In genomic region chr7:80992631-80992979, GRCm38 (mm10) we compare ENCODE assay signal across 8 mouse cellular contexts. TPM values are rescaled to one million over a fixed set of nuclear protein-coding genes. Genes with fewer than 3 reads are reported as not detected.
DNase-seq lines count a peak whose midpoint lies in the region; ATAC-seq and TF ChIP-seq lines count a peak whose summit lies in the region.

No protein-coding gene starts in this region.

- no peak for ATAC-seq in embryonic facial prominence, embryonic 12.5 days (ENCODE audit: insufficient number of reproducible peaks, insufficient read depth, low FRiP score, low TSS enrichment)
- ATAC-seq in neural tube, embryonic 12.5 days (ENCODE audit: low FRiP score, low read depth), result no peak

- H3K4me3 ChIP-seq in C2C12 (ENCODE audit: insufficient read depth, poor library complexity, severe bottlenecking), result peak overlapping the region; percentile 71
- H3K4me3 ChIP-seq in embryonic facial prominence, embryonic 12.5 days, result peak overlapping the region; percentile 65
- H3K4me3 ChIP-seq in limb, embryonic 10.5 days, result peak overlapping the region; percentile 86
- peak overlapping the region; percentile 90 for H3K4me3 ChIP-seq in neural tube, embryonic 12.5 days

- peak; percentile 59 for DNase-seq in cerebellum, adult 11-12 months
- DNase-seq in cerebellum, postnatal 14 days, result no peak
- peak; percentile 6 for DNase-seq in heart, postnatal 25 days (ENCODE audit: low spot score)
- no peak for DNase-seq in limb, embryonic 10.5 days (ENCODE audit: low spot score)
- DNase-seq in T-cell, adult 2 months (ENCODE audit: low spot score), result no peak

- WGBS in embryonic facial prominence, embryonic 12.5 days, result under 1% methylated on average over 12 of the region's 12 CpGs
- 2% methylated on average over 12 of the region's 12 CpGs for WGBS in limb, embryonic 10.5 days
- WGBS in neural tube, embryonic 12.5 days, result 4% methylated on average over 12 of the region's 12 CpGs

- intact Hi-C loops in heart, postnatal 25 days (cut with DNase I), result loop anchor here (5.0 to 10.0 kb wide), 3 partner anchors 45 to 352 kb away; partner anchors contain the start of genes Rps17 and Sec11a

- H3K4me2 ChIP-seq in embryonic facial prominence, embryonic 12.5 days (replicated peaks), result peak overlapping the region; percentile 90
- H3K4me2 ChIP-seq in neural tube, embryonic 12.5 days (replicated peaks), result peak overlapping the region; percentile 88

- peaks cover 61% of the 10 kb centered on the region for H3K79me2 ChIP-seq in C2C12 (ENCODE audit: control insufficient read depth, insufficient read depth)

- H3K4me1 ChIP-seq in embryonic facial prominence, embryonic 12.5 days, result peaks cover 20% of the 10 kb centered on the region
- H3K4me1 ChIP-seq in limb, embryonic 10.5 days, result peaks cover 37% of the 10 kb centered on the region
- peaks cover 35% of the 10 kb centered on the region for H3K4me1 ChIP-seq in neural tube, embryonic 12.5 days

- peak overlapping the region; percentile 97 for H3K27ac ChIP-seq in embryonic facial prominence, embryonic 12.5 days
- H3K27ac ChIP-seq in limb, embryonic 10.5 days, result peak overlapping the region; percentile 100
- peak overlapping the region; percentile 96 for H3K27ac ChIP-seq in neural tube, embryonic 12.5 days

- H3K36me3 ChIP-seq in C2C12 (ENCODE audit: control insufficient read depth, insufficient read depth), result no peaks in the 10 kb centered on the region
- no peaks in the 10 kb centered on the region for H3K36me3 ChIP-seq in embryonic facial prominence, embryonic 12.5 days
- H3K36me3 ChIP-seq in limb, embryonic 10.5 days, result peaks cover 5% of the 10 kb centered on the region; the same call in 1 of the 2 replicates
- no peaks in the 10 kb centered on the region for H3K36me3 ChIP-seq in neural tube, embryonic 12.5 days

- peak overlapping the region; percentile 84 for H3K9ac ChIP-seq in embryonic facial prominence, embryonic 12.5 days
- H3K9ac ChIP-seq in neural tube, embryonic 12.5 days, result peak overlapping the region; percentile 98

- no peaks in the 10 kb centered on the region for H3K27me3 ChIP-seq in C2C12 (ENCODE audit: control insufficient read depth, insufficient read depth, insufficient read length)
- H3K27me3 ChIP-seq in embryonic facial prominence, embryonic 12.5 days, result no peaks in the 10 kb centered on the region
- no peaks in the 10 kb centered on the region for H3K27me3 ChIP-seq in limb, embryonic 10.5 days (ENCODE audit: low read depth, poor library complexity, severe bottlenecking)
- no peaks in the 10 kb centered on the region for H3K27me3 ChIP-seq in neural tube, embryonic 12.5 days (replicated peaks)

- H3K9me3 ChIP-seq in embryonic facial prominence, embryonic 12.5 days, result no peaks in the 10 kb centered on the region
- no peaks in the 10 kb centered on the region for H3K9me3 ChIP-seq in limb, embryonic 10.5 days (replicated peaks)
- no peaks in the 10 kb centered on the region for H3K9me3 ChIP-seq in neural tube, embryonic 12.5 days

- peaks cover 38% of the 10 kb centered on the region for H3K79me3 ChIP-seq in C2C12 (ENCODE audit: low read depth)

- TF ChIP-seq CTCF in C2C12 (IDR thresholded peaks at IDR 0.05; ENCODE audit: control insufficient read depth, insufficient read depth, insufficient read length), result no peak

- H3ac ChIP-seq in C2C12 (ENCODE audit: control insufficient read depth, insufficient read length, low read depth), result peak overlapping the region; percentile 90

TF ChIP-seq in C2C12, 6 proteins besides CTCF, POLR2A, EP300 and RAD21:
- TF ChIP-seq USF1 (IDR thresholded peaks at IDR 0.05; ENCODE audit: low read depth) (no peak), CEBPB (IDR thresholded peaks at IDR 0.05; ENCODE audit: low read depth) (no peak), MYOG (IDR thresholded peaks at IDR 0.05; ENCODE audit: control insufficient read depth, extremely low read depth, insufficient read length) (no peak), MAX (IDR thresholded peaks at IDR 0.05) (no peak), MYOD1 (IDR thresholded peaks at IDR 0.05; ENCODE audit: control insufficient read depth, insufficient read length, low read depth) (no peak), FOSL1 (IDR thresholded peaks at IDR 0.05; ENCODE audit: insufficient read depth, low read length, poor library complexity, severe bottlenecking) (no peak)

RNA-seq across cellular contexts. Expression of gene Zfp592, which starts 0.9 kb away (rescaled TPM):
- polyA plus RNA-seq in C2C12 (2012; fragmentation: generic; extraction: Trizol), result 10.0 TPM
- polyA plus RNA-seq in embryonic facial prominence, embryonic 12.5 days (2016; fragmentation: Nextera tagmentation; extraction: Ambion mirVana), result 13.7 and 14.1 TPM in 2 replicates
- total RNA-seq in heart, postnatal 25 days (2021), result 10 to 100 TPM; 13.8 to 15.7 TPM
- polyA plus RNA-seq in limb, embryonic 10.5 days (2016; fragmentation: Nextera tagmentation; extraction: Ambion mirVana), result 15.7 and 16.1 TPM in 2 replicates
- 9.7 and 14.2 TPM in 2 replicates for polyA plus RNA-seq in neural tube, embryonic 12.5 days (2016; fragmentation: Nextera tagmentation; extraction: Ambion mirVana)

RNA-seq across cellular contexts. Expression of gene Sec11a, which starts 45.0 kb away (rescaled TPM):
- polyA plus RNA-seq in C2C12 (2012; fragmentation: generic; extraction: Trizol), result 112 TPM
- polyA plus RNA-seq in embryonic facial prominence, embryonic 12.5 days (2016; fragmentation: Nextera tagmentation; extraction: Ambion mirVana), result 208 and 219 TPM in 2 replicates
- total RNA-seq in heart, postnatal 25 days (2021), result 10 to 100 TPM; 47.8 to 59.0 TPM
- polyA plus RNA-seq in limb, embryonic 10.5 days (2016; fragmentation: Nextera tagmentation; extraction: Ambion mirVana), result 191 and 201 TPM in 2 replicates
- polyA plus RNA-seq in neural tube, embryonic 12.5 days (2016; fragmentation: Nextera tagmentation; extraction: Ambion mirVana), result 170 and 176 TPM in 2 replicates

Comparison
In these comparisons a context has a peak if more than half of its experiments do, and no peak if none do; other contexts are left out.
1. DNase-seq: peak in cerebellum, adult 11-12 months (single experiment) and heart, postnatal 25 days (single experiment); none in cerebellum, postnatal 14 days (0 of 2), limb, embryonic 10.5 days (single experiment) and T-cell, adult 2 months (single experiment).
2. Peak in every context shown above with its lines, with median percentiles within 50 percentile points of each other: H3K4me3 ChIP-seq and H3K27ac ChIP-seq.